Mouse (Mus musculus): ENCODE measurements at regions not wholly inside any gene's neighbourhood (a gene's known extent, or its start where the extent isn't known, plus 50 kb on each side); places are given as distances from the start of the nearest gene placed in this dataset.

DNA sequence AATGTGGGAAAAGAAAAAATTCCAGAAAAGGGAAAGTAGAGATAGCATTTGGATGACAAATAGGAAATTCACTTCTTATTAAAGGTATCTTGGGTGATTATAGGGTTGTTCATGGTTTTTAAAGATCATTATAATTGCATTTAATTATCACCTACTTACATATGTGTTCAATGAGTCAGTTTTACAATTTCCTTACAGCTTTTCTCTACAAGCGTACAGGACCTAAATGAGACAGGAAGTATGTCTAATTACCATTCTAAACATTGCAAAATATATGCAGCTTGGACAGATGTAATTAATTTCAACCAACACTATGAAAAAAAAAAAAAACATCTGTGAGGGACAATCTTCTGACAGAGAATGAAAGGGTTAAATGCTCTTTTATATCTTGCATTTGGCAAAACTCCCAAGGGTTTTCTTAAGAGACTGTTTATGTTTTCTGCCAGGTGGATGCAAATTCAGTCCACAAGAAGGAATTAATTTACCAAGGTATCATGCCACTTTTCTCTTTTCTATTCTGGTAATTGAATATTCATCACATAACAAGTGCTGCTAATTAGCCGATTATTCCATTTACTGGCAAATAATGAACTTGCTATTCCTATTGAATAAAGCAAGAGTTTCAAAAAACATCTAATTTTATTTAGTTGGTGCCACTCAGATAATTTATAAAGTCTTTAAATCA, 531.5 kb upstream of the Gje1 start:
- TF ChIP-seq POLR2A (IDR thresholded peaks at IDR 0.05; ENCODE audit: control insufficient read depth, extremely low read depth, insufficient read depth, low read length, poor library complexity): no peak
- no peak for TF ChIP-seq CTCF (IDR thresholded peaks at IDR 0.05; ENCODE audit: borderline replicate concordance, control insufficient read depth, extremely low read depth, insufficient read depth, low read length, poor library complexity)

Data from thymus, adult 2 months (tissue).